Mouse (Mus musculus) activated CD4-positive, CD25-positive, alpha-beta regulatory T cell, adult 9 weeks (primary cell): ENCODE results near the gene Ddx24. TPM values are rescaled to one million over a fixed set of nuclear protein-coding genes. Genes with fewer than 3 reads are reported as not detected.

ENCODE experiments used
- polyA plus RNA-seq: library from polyadenylated mRNA; unstranded; fragments of 100-300 nt; shearing (Covaris generic); gene quantifications from one replicate; pipeline ENCODE4 v1.2.1, GENCODE M21; 2017

The Ddx24 gene
- 255 TPM for polyA plus RNA-seq

GRCm38 (mm10) chr12:103425729-103426470 is at the start of gene Ddx24:
Gene Ddx24, minus strand, starts transcription at chr12:103425830.

GRCm38 (mm10) chr12:103457140-103457539 is 31.5 kb upstream of the Ddx24 start, which contains the start of gene Ifi27l2b:
Gene Ifi27l2b, minus strand, starts transcription at chr12:103457223.

GRCm38 (mm10) chr12:103443524-103443923 is 17.9 kb upstream of the Ddx24 start, which contains the start of gene Ifi27l2a:
Gene Ifi27l2a, minus strand, starts transcription at chr12:103443680.

GRCm38 (mm10) chr12:103433986-103434731 is 8.5 kb upstream of the Ddx24 start, which contains the start of gene Ifi27:
Gene Ifi27, plus strand, starts transcription at chr12:103434211.

DNA sequence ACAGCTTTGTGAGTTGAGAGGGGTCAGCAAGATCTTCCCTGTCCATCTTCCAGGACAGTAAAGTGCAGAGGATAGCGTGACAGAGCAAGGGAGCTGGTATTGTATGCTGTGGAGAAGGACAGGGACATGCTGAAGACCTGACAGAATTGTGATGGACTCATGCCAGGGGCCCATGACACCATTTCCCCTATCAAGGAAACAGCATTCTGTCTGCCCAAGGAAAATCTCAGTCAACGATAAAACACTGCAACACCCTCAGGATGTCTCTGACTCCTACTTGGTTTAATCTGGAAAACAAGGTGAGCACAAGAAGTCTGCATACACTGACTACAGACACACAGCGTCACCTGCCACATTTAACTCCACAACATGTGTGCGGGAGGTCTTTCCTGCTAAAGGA is 17.9 kb downstream of the Ddx24 start, which contains the start of gene 9330161L09Rik:
TSS of gene 9330161L09Rik (minus strand) at position 101 of the 400 bp plus-strand sequence.

GRCm38 (mm10) chr12:103388505-103389347 is 36.9 kb downstream of the Ddx24 start, which contains the start of gene Otub2:
Gene Otub2, plus strand, starts transcription at chr12:103388682.

Other genes starting within 250 kb of the Ddx24 start
- gene Prima1, start 183.7 kb downstream of the Ddx24 start, polyA plus RNA-seq: not detected
- not detected for gene Fam181a, start 114.9 kb downstream of the Ddx24 start, polyA plus RNA-seq
- 14.6 TPM for gene Asb2, start 69.8 kb downstream of the Ddx24 start, polyA plus RNA-seq
- 2.7 TPM for gene Otub2, start 37.1 kb downstream of the Ddx24 start, polyA plus RNA-seq
- gene 9330161L09Rik, start 18.0 kb downstream of the Ddx24 start, polyA plus RNA-seq: 1.8 TPM
- gene Ifi27, start 8.4 kb upstream of the Ddx24 start, polyA plus RNA-seq: 502 TPM
- gene Ifi27l2a, start 17.9 kb upstream of the Ddx24 start, polyA plus RNA-seq: 1,693 TPM
- gene Ifi27l2b, start 31.4 kb upstream of the Ddx24 start, polyA plus RNA-seq: not detected
- not detected for gene Ppp4r4, start 106.5 kb upstream of the Ddx24 start, polyA plus RNA-seq
- not detected for gene Serpina10, start 205.6 kb upstream of the Ddx24 start, polyA plus RNA-seq
- not detected for gene Serpina6, start 231.4 kb upstream of the Ddx24 start, polyA plus RNA-seq